Mouse (Mus musculus) embryo, embryonic 11.5 days (tissue): ENCODE measurements around the gene Tex12.

Experiments used
- DNase-seq: peaks from one replicate; pipeline ENCODE4 v3.0.0-alpha.2; 2012; ENCODE audit warnings: low read depth, low spot score

The Tex12 gene

GRCm38 (mm10) chr9:50518781-50519180, 42.3 kb downstream of the Tex12 start:
- no peak for DNase-seq

DNA sequence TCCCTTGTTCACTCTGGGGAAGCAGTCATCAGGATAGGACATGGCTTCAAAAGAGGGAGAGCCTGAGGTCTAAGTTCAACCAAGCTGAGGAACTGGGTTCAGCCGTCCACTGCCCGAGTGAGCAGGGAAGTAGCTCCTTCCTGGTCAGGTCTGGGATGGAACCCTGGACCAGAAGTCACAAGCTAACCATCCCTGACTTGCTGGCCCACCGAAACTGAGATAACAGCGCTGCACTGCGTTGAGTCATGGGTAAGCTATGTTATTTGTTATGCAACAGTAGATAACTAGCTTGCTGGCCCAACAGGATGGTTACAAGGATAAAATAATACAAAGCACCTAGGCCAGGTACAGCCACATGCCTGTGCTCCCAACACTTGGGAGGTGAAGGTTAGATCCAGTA, 45.7 kb downstream of the Tex12 start:
- no peak for DNase-seq

- DNase-seq, result no peak
Observed at GRCm38 (mm10) chr9:50507570-50507969, 53.6 kb downstream of the Tex12 start.
